Mouse (Mus musculus) layer of hippocampus, adult 2 months (tissue): ENCODE results near the gene Chkb. TPM values are rescaled to one million over a fixed set of nuclear protein-coding genes. Genes with fewer than 3 reads are reported as not detected.
A peak's percentile ranks its signal among the peaks of the same experiment; 100 is the strongest.
"Not testable (repeated sequence)": the region's sequence is repeated elsewhere in the genome, so short reads cannot be mapped to it uniquely, and the experiment has no call there.

Experiments used
- DNase-seq, 2 experiments: peaks; one replicate each; pipeline ENCODE4 v3.0.0; 2022; ENCODE audit warnings: low spot score in 2 of 2
- H3K27ac ChIP-seq: fragments of 200-600 bp; 2 replicates; pipeline ENCODE4 v1.8.1; 2022
- H3K4me3 ChIP-seq: fragments of 200-600 bp; 2 replicates; pipeline ENCODE4 v1.8.1; 2022; ENCODE audit warnings: mild to moderate bottlenecking
- CTCF ChIP-seq: fragments of 200-600 bp; conservative IDR thresholded peaks from 2 replicates; pipeline ENCODE4 v1.8.1; 2022; ENCODE audit warnings: antibody characterized with exemption, mild to moderate bottlenecking, moderate library complexity
- total RNA-seq, 2 experiments: library from RNA; stranded (reverse); gene quantifications; 2 replicates each; pipeline ENCODE4 v1.2.3; 2021

Gene Chkb
- total RNA-seq, 2 experiments from 2014 or later: 38.9 to 48.2 TPM

DNA sequence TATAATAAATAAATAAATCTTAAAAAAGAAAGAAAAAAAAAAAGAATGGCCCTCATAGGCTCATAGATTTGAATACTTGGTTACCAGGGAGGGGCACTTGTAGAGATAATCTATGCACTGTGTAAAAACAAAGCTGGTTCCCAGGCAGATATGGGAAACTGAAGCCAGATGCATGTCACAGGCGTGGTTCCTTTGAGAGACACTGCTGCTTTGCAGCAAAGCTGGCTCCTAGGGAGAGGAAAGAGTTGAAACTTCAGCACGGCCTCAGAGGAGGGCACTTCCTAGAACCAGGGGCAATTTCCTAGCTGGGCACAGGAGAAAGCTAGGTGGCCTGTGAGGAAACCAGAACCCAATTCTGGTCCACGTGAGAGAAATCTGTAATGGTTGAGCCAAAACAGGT is 4.4 kb upstream of the Chkb start:
- no peak for DNase-seq
- Histone ChIP-seq H3K4me3 (no peak overlapping the region), H3K27ac (no peak overlapping the region)
- TF ChIP-seq CTCF: no peak

DNA sequence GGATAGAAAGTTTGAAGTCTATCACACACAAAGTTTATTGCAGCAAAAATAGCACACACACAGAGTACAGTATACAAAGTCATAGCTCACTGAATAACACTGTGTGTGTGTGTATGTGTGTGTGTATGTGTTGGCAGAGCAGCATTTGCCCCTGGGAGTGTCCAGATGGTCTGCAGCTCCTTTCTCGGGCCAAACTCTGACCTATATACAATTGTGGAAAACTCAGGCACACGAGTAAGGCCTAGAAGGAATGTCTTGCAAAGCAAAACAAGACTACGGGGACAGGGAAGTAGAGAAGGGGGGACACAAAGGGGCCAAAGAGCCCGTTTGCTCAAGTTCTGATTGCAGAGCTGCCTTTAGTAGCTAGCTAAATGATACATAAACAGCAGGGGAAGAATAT is 3.2 kb upstream of the Chkb start:
- DNase-seq: no peak
- no peak for TF ChIP-seq CTCF
- H3K4me3 ChIP-seq: no peak overlapping the region
- no peak overlapping the region for H3K27ac ChIP-seq

DNA sequence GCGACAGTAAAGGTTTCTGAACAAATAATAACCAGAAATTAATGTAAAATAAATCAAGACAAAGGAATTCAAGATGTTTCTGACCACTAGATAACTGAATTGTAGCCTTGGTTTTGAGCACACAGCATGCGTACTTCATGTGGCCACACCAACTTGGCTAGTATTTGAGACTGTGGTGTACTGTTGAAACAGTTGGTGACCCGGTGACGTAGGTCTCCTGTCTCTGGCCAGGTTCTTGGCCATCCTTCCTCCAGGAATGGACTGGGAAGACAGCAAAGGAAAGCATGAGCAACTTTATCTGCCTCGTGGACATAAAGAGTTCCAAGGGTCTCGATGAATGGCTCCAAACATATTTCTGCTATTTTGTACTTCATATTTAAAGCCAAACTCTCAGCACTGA is 2.1 kb upstream of the Chkb start:
- no peak for TF ChIP-seq CTCF
- no peak overlapping the region for H3K27ac ChIP-seq
- DNase-seq: no peak
- no peak overlapping the region for H3K4me3 ChIP-seq

DNA sequence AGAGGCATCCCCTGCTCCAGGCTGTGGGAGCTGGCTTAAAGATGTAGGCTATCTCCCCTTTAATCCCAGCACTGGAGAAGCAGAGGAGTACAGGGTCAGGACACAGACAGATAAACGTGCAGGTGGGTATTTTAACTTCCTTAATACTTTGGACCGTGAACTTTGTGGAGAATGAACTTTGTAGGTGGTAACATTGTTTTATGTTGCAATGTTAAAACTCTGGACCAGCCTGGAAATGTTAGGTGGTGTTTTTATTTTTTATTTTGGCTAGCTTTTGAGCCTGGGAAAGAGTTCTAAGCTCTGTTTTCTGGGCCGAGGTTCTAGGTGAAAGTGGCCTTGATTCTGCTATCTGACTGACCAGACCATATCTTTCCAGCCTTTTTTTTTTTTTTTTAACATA is 1.6 kb upstream of the Chkb start:
- no peak for DNase-seq
- TF ChIP-seq CTCF: no peak
- Histone ChIP-seq H3K27ac (no peak overlapping the region), H3K4me3 (no peak overlapping the region)

DNA sequence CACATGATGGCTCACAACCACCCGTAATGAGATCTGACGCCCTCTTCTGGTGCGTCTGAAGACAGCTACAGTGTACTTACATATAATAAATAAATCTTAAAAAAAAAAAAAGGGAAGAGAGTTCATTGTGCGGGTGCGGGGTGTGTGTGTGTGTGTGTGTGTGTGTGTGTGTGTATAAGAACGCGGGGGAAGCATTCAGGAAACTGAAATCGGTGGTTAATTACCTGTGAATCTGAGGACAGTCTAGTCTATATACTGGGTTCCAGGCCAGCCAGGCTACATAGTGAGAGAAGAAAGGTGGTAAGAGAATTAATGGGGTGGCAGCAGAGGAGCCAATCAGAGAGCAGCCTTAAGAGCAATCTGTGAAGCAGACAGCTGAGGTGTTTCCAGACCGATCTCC is 1.1 kb upstream of the Chkb start:
- H3K4me3 ChIP-seq, DNase-seq, H3K27ac ChIP-seq: not testable (repeated sequence)

DNA sequence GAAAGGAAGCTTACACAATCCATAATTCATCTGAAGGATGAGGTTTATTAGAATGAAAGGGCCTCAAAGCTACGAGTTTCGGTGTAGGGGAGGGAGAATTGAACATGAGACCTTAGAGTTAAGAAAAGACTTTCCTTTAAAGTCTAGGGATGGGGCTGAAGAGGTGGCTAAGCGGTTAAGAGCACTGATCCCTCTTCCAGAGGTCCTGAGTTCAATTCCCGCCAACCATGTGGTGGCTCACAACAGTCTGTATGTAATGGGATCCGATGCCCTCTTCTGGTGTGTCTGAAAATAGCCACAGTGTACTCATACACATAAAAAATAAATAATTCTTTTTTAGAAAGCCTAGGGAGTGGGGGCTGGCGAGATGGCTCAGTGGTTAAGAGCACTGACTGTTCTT is 633 bp upstream of the Chkb start:
- Histone ChIP-seq H3K4me3 (peak overlapping the region; percentile 100), H3K27ac (peak overlapping the region; percentile 94)
- DNase-seq: no peak
- peak; percentile 60 for TF ChIP-seq CTCF

DNA sequence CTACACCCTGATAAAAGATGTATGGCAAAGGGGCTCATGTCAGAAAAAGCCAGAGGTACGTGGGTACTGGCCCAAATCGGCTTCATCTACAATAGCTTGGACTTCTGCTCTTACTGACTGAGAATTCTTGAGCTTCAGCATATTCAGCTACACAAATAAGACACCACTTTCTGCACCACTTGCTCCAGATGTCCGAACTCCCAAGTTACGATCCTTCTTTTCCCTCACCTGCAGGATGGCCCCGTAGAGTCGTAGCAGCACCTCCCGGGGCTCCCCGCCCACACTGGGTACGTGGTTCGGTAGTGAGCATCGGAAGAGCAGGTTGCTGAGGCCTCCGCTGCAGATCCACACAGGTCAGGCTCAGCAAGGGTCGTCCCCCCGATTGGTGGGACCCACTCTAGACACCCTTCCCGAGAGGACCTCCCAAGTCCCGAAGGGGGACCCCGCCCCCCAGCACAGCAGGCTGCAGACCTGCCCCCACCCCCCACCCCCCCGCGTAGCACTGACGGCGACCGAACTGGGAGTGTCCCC is 822 bp downstream of the Chkb start:
- H3K4me3 ChIP-seq: peak overlapping the region; percentile 100
- H3K27ac ChIP-seq: peak overlapping the region; percentile 94
- DNase-seq: no peak
- no peak for TF ChIP-seq CTCF

DNA sequence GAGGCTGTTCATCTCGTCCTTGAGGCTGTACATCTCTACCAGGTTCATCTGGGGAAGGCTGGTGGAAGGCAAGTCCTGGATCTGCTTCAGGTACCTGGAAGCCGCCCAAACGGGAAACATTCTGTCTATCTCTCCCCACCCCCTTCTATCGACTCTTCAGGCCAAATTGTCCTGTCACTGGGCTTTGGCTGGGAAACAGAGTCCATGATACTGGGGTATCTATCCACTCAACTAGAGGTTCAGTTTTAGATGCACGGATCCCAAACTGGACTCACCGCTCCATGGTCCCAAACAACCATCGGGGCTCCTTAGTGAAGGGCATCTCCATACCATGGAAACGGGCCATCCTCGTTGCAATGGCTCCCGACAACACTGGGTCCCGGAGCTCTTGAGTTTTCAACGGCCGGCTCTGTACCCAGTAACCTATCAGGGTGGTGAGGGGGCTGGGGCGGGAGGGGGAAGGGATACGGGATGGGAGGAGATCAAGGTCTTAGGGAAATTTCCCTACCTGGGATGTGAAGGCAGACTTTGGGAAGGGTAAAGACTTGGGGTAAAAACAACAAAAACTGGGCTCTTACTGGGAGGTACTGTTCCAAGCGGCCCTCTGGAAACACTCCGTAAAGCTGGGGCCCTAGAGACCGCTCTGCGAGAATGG is 1.4 kb downstream of the Chkb start:
- Histone ChIP-seq H3K27ac (no peak overlapping the region), H3K4me3 (peak overlapping the region; percentile 100)
- no peak for DNase-seq
- no peak for TF ChIP-seq CTCF

DNA sequence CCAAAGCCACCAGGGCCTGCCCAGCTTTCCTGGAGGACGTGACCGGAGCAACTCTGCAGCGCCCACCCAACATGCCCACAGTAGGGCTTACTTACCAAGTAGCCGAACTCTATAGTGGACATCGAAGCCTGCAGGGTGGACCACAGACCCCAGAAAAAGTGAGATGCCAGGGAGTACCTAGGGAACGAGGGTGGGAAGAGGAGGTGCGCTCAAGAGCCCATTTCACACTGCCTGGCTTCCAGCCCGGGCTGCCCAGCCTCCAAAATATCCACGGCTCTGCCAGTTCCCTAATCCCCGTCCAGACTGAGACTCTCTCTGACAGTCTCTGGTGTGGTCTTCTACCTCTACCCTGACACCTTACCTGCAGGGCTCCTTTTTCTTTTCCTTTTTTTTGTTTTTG is 3.0 kb downstream of the Chkb start:
- Histone ChIP-seq H3K4me3 (no peak overlapping the region), H3K27ac (no peak overlapping the region)
- no peak for DNase-seq
- TF ChIP-seq CTCF: no peak

DNA sequence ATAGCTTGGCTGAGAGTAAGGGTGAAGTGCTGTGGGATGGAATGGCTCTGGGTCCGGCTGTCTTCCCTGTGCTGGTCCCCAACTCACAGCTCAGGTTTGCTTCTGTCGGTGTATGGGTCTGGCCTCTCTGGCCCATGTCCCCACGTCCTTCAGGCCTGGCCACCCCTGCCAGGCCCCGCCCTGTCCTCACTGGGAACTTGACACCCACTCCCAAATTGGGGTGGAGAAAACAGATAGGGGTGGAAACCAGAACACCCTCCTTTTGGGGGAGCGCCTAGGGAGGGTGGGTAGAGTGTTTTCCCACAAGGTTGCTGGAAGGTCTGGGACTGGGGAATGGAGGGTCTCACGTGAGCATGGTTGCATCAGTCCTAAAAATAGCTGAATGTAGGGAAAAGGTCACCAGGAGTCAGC is 4.0 kb downstream of the Chkb start, which contains the start of gene Cpt1b:
Cpt1b (minus strand) TSS at position 153 of the 411 bp plus-strand sequence.
- Histone ChIP-seq H3K4me3 (no peak within 1 kb of the TSS), H3K27ac (no peak within 1 kb of the TSS)
- no peak for DNase-seq
- TF ChIP-seq CTCF: no peak

DNA sequence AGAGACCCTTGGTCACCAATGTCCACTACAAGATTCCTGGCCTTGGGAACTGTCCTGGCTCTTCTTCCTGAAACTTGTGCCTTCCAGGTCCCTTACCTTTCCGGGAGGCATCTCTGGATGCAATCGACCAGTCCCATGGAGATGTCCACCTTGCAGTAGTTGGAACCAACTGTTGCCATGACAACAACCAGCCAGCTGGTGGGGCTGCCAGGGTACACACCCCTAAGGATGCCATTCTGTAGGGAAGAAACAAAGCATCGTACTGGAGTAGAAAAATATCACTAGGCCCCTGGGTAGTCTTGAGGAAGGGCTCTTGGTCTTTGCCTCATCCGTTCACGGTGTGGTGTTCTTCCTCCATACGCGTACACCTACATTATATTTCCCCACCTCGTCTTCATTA is 5.1 kb downstream of the Chkb start:
- no peak for TF ChIP-seq CTCF
- H3K4me3 ChIP-seq: no peak overlapping the region
- no peak overlapping the region for H3K27ac ChIP-seq
- no peak for DNase-seq

DNA sequence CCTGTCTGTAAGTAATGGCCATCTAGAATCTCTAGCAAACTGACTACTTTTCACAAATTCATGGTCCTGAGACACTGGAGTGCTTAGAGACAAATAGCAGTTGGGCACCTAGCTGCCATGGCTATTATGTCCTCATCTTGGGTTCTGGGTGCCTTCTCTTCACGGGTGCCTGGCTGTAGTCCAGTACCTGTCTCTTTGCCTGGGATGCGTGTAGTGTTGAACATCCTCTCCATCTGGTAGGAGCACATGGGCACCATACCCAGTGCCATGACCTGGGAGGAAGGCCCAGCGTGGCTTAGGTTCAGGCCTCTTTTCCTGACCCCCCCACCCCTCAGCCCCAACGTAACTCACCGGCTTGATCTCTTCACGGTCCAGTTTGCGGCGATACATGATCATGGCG is 7.8 kb downstream of the Chkb start:
- H3K4me3 ChIP-seq: no peak overlapping the region
- no peak for TF ChIP-seq CTCF
- no peak for DNase-seq

DNA sequence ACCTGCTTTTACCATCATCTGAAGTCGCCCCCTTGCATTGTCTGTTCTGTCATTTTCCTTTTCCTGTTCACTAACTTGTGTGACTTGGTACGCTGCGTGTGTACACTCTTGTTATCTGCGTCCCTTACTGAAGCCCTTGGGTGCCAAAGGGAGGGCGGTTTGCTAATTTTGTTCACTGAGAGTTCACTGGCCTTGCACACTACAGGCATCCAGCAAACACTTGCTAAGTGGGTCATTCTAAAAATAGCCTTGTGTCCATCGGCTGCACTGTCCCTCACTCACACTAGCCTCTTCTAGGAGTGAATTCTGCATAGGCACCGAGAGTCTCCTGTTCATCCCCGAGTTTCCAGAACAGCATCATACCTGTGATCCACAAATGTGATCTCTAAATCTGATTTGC is 14.4 kb downstream of the Chkb start:
- H3K4me3 ChIP-seq: no peak overlapping the region
- TF ChIP-seq CTCF: no peak
- no peak for DNase-seq
- no peak overlapping the region for H3K27ac ChIP-seq

More for the DNA sequence above, 7.8 kb downstream of the Chkb start:
- H3K27ac ChIP-seq: no peak overlapping the region

DNA sequence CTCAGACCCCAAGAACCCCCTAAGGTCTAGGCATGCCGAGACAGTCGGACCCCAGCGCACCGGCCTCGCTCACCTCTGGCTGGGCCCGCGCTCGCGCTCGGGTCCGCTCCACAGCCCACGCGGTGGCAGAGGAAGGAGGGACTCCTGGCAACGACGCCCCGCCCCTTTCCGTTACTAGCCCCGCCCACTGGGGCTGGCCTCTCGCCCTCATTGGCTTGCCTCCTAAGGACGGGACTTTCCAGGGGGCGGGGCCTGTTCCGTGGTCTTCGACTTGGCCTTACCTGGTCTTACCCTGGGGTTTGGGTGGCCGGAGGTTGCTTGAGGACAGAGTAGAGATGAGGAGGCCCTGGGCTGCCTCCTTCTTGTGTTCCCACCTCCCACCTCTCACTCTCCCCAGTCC is 19.6 kb downstream of the Chkb start, which contains the start of gene Syce3:
Syce3 (minus strand) TSS at position 386 of the 400 bp plus-strand sequence.
- no peak within 1 kb of the TSS for H3K4me3 ChIP-seq
- DNase-seq: no peak
- TF ChIP-seq CTCF: no peak

DNA sequence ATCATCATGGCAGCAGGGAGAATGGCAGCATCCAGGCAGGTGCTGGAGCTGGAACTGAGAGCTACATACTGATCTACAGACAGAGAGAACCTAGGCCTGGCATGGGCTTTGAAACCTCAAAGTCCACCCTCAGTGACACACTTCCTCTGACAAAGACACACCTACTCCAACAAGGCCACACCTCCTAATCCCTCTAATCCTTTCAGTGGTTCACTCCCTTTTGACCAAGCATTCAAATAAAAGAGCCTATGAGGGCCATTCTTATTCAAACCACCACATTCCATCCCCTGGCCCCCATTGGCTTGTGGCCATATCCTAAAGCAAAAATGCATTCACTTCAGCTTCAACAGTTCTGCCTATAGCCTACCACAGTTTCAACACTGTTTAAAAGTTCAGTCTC is 23.0 kb downstream of the Chkb start:
- DNase-seq: no peak
- no peak for TF ChIP-seq CTCF
- no peak overlapping the region for H3K27ac ChIP-seq
- no peak overlapping the region for H3K4me3 ChIP-seq

More for the DNA sequence above, 19.6 kb downstream of the Chkb start, which contains the start of gene Syce3:
- no peak within 1 kb of the TSS for H3K27ac ChIP-seq
